Mouse (Mus musculus): ENCODE results near the gene Eme2.

DNA sequence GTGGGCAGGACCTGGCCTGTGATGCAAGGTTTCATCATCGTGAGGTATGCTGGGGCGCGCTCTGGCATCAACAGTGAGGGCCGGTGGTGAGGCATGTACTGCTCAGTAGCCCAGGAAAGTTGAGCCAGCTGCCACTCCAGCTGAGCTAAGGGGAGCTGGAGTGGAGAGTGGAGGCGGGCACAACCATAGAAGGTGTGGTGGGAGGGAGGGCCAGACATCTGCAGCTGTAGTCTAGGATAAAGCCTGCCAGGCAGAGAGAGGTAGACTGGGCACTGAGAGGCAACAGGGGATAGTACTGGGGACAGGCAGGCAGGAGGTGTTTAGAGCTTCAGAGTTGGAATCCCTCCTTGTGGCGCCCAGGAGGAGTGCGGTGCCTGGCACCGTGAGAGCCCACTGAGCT, 34.8 kb downstream of the Eme2 start:
- TF ChIP-seq POLR2A (IDR thresholded peaks at IDR 0.05; ENCODE audit: low read depth, low read length), result no peak
- TF ChIP-seq CTCF (IDR thresholded peaks at IDR 0.05; ENCODE audit: borderline replicate concordance, insufficient read depth, low read length), result no peak
